Mouse (Mus musculus) T-helper 2 cell (primary cell): ENCODE measurements at regions not wholly inside any gene's neighbourhood (a gene's known extent, or its start where the extent isn't known, plus 50 kb on each side); places are given as distances from the start of the nearest gene placed in this dataset.

Source experiments
- in situ Hi-C: fragments of 300-600 bp; cut with MboI, MseI; formaldehyde crosslinking; loops from one replicate; pipeline ENCODE4 v1.15.1; 2025; ENCODE audit warnings: high pct_unique_total_duplicates

DNA sequence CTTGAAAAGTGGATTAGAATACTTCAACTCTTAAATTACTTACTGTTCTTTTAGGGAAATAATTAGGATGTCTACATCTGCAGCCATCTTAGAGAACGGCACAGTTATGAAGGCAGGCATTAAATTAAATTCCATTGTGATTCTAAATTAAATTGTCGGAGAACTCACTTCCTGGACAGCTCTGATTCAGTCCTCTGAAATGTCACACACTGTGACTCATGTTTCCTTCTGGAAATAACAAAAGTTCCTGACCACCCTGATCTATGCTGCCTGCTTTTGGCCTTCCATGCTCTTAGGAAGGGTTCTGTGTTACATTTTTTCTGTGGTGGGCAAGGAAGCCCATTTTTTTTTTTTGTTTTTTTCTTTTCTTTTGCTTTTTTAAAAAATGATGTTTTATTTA is 401.1 kb downstream of the Tex13c3 start:
- in situ Hi-C loops, result no loop called here
